Mouse (Mus musculus) heart, postnatal 0 days (tissue): ENCODE results near the gene Mypop. TPM values are rescaled to one million over a fixed set of nuclear protein-coding genes. Genes with fewer than 3 reads are reported as not detected.

Source experiments
- ATAC-seq: fragments of 200-750 bp; cut with Nextera tagmentation; 2 replicates; pipeline ENCODE4 v1.8.0; 2017; ENCODE audit warnings: low read depth, moderate number of reproducible peaks, moderate library complexity; ENCODE audit not compliant: insufficient read depth
- DNase-seq: peaks from one replicate; pipeline ENCODE4 v3.0.0-alpha.2; 2016; ENCODE audit warnings: low spot score
- H3K27ac ChIP-seq: fragments of 300-500 bp; sonication (generic); 2 replicates; pipeline ENCODE4 v1.5.1; 2014; ENCODE audit warnings: low read depth, mild to moderate bottlenecking
- H3K27me3 ChIP-seq: fragments of 300-500 bp; sonication (generic); 2 replicates; pipeline ENCODE4 v1.6.1; 2014; ENCODE audit warnings: low read length, mixed read lengths; ENCODE audit not compliant: control insufficient read depth, insufficient read depth
- H3K36me3 ChIP-seq: fragments of 300-500 bp; sonication (generic); replicated peaks from 2 replicates; pipeline ENCODE4 v1.6.1; 2014; ENCODE audit warnings: low read length, mixed read lengths; ENCODE audit not compliant: control insufficient read depth, insufficient read depth
- H3K4me1 ChIP-seq: fragments of 300-500 bp; sonication (generic); 2 replicates; pipeline ENCODE4 v1.6.1; 2014; ENCODE audit warnings: antibody characterized with exemption; ENCODE audit not compliant: control insufficient read depth, insufficient read depth
- H3K4me2 ChIP-seq: fragments of 300-500 bp; sonication (generic); 2 replicates; pipeline ENCODE4 v1.6.1; 2014; ENCODE audit warnings: low read depth, mild to moderate bottlenecking, low read length, moderate library complexity
- H3K4me3 ChIP-seq: fragments of 300-500 bp; sonication (generic); 2 replicates; pipeline ENCODE4 v1.5.1; 2014; ENCODE audit warnings: low read depth, low read length
- H3K9ac ChIP-seq: fragments of 300-500 bp; sonication (generic); replicated peaks from 2 replicates; pipeline ENCODE4 v1.6.1; 2014; ENCODE audit warnings: low read depth, low read length, mixed read lengths
- H3K9me3 ChIP-seq: fragments of 300-500 bp; sonication (generic); replicated peaks from 2 replicates; pipeline ENCODE4 v1.6.1; 2016; ENCODE audit warnings: low read length; ENCODE audit not compliant: control insufficient read depth
- CTCF ChIP-seq: IDR thresholded peaks from 2 replicates; pipeline ENCODE4 v1.5.1; 2016; ENCODE audit warnings: antibody characterized with exemption, control low read depth, low read depth
- EP300 ChIP-seq: IDR thresholded peaks from 2 replicates; pipeline ENCODE4 v1.6.1; 2016; ENCODE audit warnings: antibody characterized with exemption, low read depth
- WGBS: fragments of 180-500 bp; shearing (Covaris S2); extraction: QIAGEN DNeasy Blood & Tissue Kit; methylation state at CpG from one replicate; pipeline ENCODE4 v1.1.7; 2014; 5-methylcytosine and 5-hydroxymethylcytosine counted together
- polyA plus RNA-seq: library from polyadenylated mRNA; unstranded; fragments of >200 nt; fragmentation: Nextera tagmentation; extraction: Ambion mirVana; gene quantifications from 2 replicates; pipeline ENCODE4 v1.2.1, GENCODE M21; 2015
- total RNA-seq: library from RNA; depleted of rRNA; stranded (reverse); fragments of >200 nt; gene quantifications from 2 replicates; pipeline ENCODE4 v1.2.3, GENCODE M21; 2014; ENCODE audit warnings: low replicate concordance

Mypop gene
- total and polyA plus RNA-seq, 2 experiments from 2014 or later, result 0.34 to 0.79 TPM

- Histone ChIP-seq H3K4me2 (no peak overlapping the region), H3K36me3 (peaks cover 37% of the 10 kb centered on the region), H3K27ac (no peak overlapping the region), H3K4me3 (no peak overlapping the region), H3K27me3 (peaks cover 6% of the 10 kb centered on the region), H3K9me3 (no peaks in the 10 kb centered on the region), H3K9ac (no peak overlapping the region), H3K4me1 (peaks cover 12% of the 10 kb centered on the region; the same call in 1 of the 2 replicates)
- ATAC-seq (no peak), DNase-seq (no peak)
- TF ChIP-seq CTCF (no peak), EP300 (no peak)
These were observed 37.0 kb downstream of the Mypop start for GRCm38 (mm10) chr7:19028067-19028466.

GRCm38 (mm10) chr7:19029084-19029653 is 38.1 kb downstream of the Mypop start:
- DNase-seq, result peak; percentile 36
- no peak overlapping the region for H3K4me3 ChIP-seq

GRCm38 (mm10) chr7:19031641-19032040 is 40.6 kb downstream of the Mypop start:
- Histone ChIP-seq H3K27ac (no peak overlapping the region), H3K36me3 (peaks cover 70% of the 10 kb centered on the region), H3K27me3 (no peaks in the 10 kb centered on the region), H3K4me2 (no peak overlapping the region), H3K4me1 (no peaks in the 10 kb centered on the region), H3K9ac (no peak overlapping the region), H3K4me3 (no peak overlapping the region), H3K9me3 (no peaks in the 10 kb centered on the region)
- ATAC-seq (no peak), DNase-seq (no peak)
- 71% methylated on average over 4 of the region's 4 CpGs for WGBS
- no peak for TF ChIP-seq CTCF
- no peak for TF ChIP-seq EP300

More at GRCm38 (mm10) chr7:19029084-19029653, 38.1 kb downstream of the Mypop start:
- Histone ChIP-seq H3K27me3 (no peaks in the 10 kb centered on the region), H3K4me2 (no peak overlapping the region), H3K27ac (no peak overlapping the region), H3K36me3 (peaks cover 45% of the 10 kb centered on the region), H3K4me1 (peaks cover 12% of the 10 kb centered on the region; the same call in 1 of the 2 replicates), H3K9ac (no peak overlapping the region), H3K9me3 (no peaks in the 10 kb centered on the region)
- peak; percentile 57; the same call in 1 of the 2 replicates for ATAC-seq
- 67% methylated on average over 6 of the region's 6 CpGs for WGBS
- TF ChIP-seq EP300 (no peak), CTCF (peak; percentile 71)

GRCm38 (mm10) chr7:19044616-19045015 is 53.6 kb downstream of the Mypop start:
- H3K9ac ChIP-seq, result no peak overlapping the region
- no peaks in the 10 kb centered on the region for H3K9me3 ChIP-seq
- no peak for ATAC-seq
- no peak for DNase-seq
- H3K4me3 ChIP-seq, result no peak overlapping the region
- no peaks in the 10 kb centered on the region for H3K27me3 ChIP-seq
- 95% methylated on average over 6 of the region's 6 CpGs for WGBS
- H3K27ac ChIP-seq, result no peak overlapping the region
- no peaks in the 10 kb centered on the region for H3K4me1 ChIP-seq
- H3K4me2 ChIP-seq, result no peak overlapping the region
- TF ChIP-seq EP300 (no peak), CTCF (no peak)
- H3K36me3 ChIP-seq, result peaks cover 100% of the 10 kb centered on the region

- no peak overlapping the region for H3K4me2 ChIP-seq
- no peaks in the 10 kb centered on the region for H3K27me3 ChIP-seq
- ATAC-seq (no peak), DNase-seq (no peak)
- TF ChIP-seq EP300 (no peak), CTCF (no peak)
- no peak overlapping the region for H3K27ac ChIP-seq
- WGBS, result 88% methylated on average over 11 of the region's 11 CpGs
- H3K4me3 ChIP-seq, result no peak overlapping the region
- peaks cover 98% of the 10 kb centered on the region for H3K36me3 ChIP-seq
- H3K4me1 ChIP-seq, result no peaks in the 10 kb centered on the region
- H3K9me3 ChIP-seq, result no peaks in the 10 kb centered on the region
- no peak overlapping the region for H3K9ac ChIP-seq
These were observed 55.4 kb downstream of the Mypop start for GRCm38 (mm10) chr7:19046286-19047069.
